Mouse (Mus musculus): ENCODE results near the gene Ambn. TPM values are rescaled to one million over a fixed set of nuclear protein-coding genes. Genes with fewer than 3 reads are reported as not detected.

Ambn gene
- polyA plus RNA-seq (2015; fragmentation: Nextera tagmentation; extraction: Ambion mirVana): 0.17 TPM in 1 of 2 replicates, not detected in the other

DNA sequence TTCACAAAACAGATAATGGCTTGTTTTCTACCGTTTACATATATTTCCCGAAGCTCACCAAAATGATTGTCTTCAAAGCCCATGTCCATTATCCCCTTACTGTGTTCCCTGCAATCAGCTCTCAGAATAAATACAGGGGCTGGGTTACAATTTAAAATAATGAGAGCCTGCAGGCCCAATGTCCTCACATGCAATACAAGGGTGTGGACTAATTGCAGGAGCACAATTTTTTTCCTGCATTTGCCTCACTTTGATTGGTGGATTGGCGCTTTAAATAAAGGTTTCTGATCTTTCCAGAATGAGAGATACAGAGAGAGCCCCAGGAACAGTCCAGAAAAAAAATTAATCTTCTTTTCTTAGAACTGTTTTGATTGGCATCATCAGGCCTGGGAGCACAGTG is at the start of gene Ambn:
TSS of gene Ambn (plus strand) at position 301 of the 400 bp plus-strand sequence.

DNA sequence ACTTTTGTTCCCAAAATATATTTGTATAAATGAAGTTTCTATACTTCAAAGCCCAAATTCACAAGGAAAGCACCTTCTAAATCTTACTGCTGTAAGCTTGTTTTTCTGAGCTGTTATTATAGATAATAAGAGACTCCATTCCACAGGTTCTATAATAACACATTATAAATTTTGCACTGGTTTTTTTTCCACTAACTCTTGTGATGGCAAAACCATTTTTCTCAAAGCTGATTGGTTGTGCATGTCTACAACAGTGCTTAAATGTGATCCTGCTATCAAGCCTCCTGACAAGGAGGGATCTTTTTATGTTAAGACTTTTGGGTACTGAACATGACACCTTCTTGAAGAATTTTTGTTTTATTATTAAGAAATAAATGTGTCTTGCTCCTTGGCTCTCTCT is 31.9 kb downstream of the Ambn start, which contains the start of gene Enam:
TSS of gene Enam (plus strand) at position 301 of the 400 bp plus-strand sequence.

Other genes starting within 250 kb of the Ambn start
- gene Gm7714, start 187.1 kb upstream of the Ambn start, polyA plus RNA-seq (2015; fragmentation: Nextera tagmentation; extraction: Ambion mirVana): not detected in 2 replicates
- not detected in 2 replicates for gene Prol1, start 138.7 kb upstream of the Ambn start, polyA plus RNA-seq (2015; fragmentation: Nextera tagmentation; extraction: Ambion mirVana)
- not detected in 2 replicates for gene Amtn, start 79.9 kb upstream of the Ambn start, polyA plus RNA-seq (2015; fragmentation: Nextera tagmentation; extraction: Ambion mirVana)
- gene Enam, start 32.0 kb downstream of the Ambn start, polyA plus RNA-seq (2015; fragmentation: Nextera tagmentation; extraction: Ambion mirVana): not detected in 2 replicates
- 0.32 and 0.44 TPM in 2 replicates for gene Jchain, start 71.9 kb downstream of the Ambn start, polyA plus RNA-seq (2015; fragmentation: Nextera tagmentation; extraction: Ambion mirVana)
- 36.7 and 49.1 TPM in 2 replicates for gene Utp3, start 98.5 kb downstream of the Ambn start, polyA plus RNA-seq (2015; fragmentation: Nextera tagmentation; extraction: Ambion mirVana)
- gene Rufy3, start 109.0 kb downstream of the Ambn start, polyA plus RNA-seq (2015; fragmentation: Nextera tagmentation; extraction: Ambion mirVana): 30.7 and 51.0 TPM in 2 replicates
- gene Grsf1, start 220.2 kb downstream of the Ambn start, polyA plus RNA-seq (2015; fragmentation: Nextera tagmentation; extraction: Ambion mirVana): 49.0 and 72.3 TPM in 2 replicates